Mouse (Mus musculus) small intestine, adult 2 months (tissue): ENCODE measurements around the gene Tango2.

Source experiments
- CTCF ChIP-seq: fragments of 200-500 bp; IDR thresholded peaks from 2 replicates; pipeline ENCODE4 v1.5.1; 2012; ENCODE audit warnings: low read depth, mild to moderate bottlenecking, control low read depth, inconsistent platforms, low read length, moderate library complexity, mixed read lengths; ENCODE audit not compliant: insufficient replicate concordance, insufficient read length; ENCODE audit errors: extremely low read depth
- POLR2A ChIP-seq: fragments of 200-500 bp; IDR thresholded peaks from 2 replicates; pipeline ENCODE4 v1.6.1; 2012; ENCODE audit warnings: low read depth, mild to moderate bottlenecking, control low read depth, inconsistent platforms, low read length, moderate library complexity

GRCm38 (mm10) chr16:18391127-18391526, 43.2 kb upstream of the Tango2 start:
- TF ChIP-seq CTCF (no peak), POLR2A (no peak)
